Mouse (Mus musculus) E14TG2a.4 (cell line): Measurements from ENCODE around the gene Nras.

Experiments
- CTCF ChIP-seq: conservative IDR thresholded peaks from 2 replicates; pipeline ENCODE4 v1.5.1; 2014; ENCODE audit warnings: low read length
- NANOG ChIP-seq: IDR thresholded peaks from 2 replicates; pipeline ENCODE4 v1.6.1; 2014; ENCODE audit warnings: borderline replicate concordance, low read length, mixed read lengths

DNA sequence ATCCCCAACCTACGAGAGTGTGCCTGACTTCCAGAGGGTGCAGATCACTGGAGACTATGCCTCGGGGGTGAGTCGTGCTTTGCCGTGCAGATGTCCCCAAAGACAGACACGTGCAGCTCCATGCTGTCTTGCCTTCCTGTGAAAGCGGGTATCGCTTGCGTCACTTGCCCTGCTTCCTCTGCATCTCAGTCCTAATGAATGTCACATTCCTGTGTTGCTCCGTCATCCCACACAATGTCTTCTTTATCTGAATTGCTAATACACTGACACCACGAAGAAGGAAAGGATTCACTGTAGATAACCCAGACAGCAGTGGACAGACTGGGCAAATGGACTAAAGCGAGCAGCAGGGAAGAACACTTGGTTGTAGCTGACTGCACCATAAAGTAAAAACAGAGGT lies 23.0 kb downstream of the Nras start:
- no peak for TF ChIP-seq CTCF
- TF ChIP-seq NANOG, result no peak
